Mouse (Mus musculus) forebrain, embryonic 14.5 days (tissue): ENCODE data around the gene Tspan15. TPM values are rescaled to one million over a fixed set of nuclear protein-coding genes. Genes with fewer than 3 reads are reported as not detected.

Experiments used
- ATAC-seq: fragments of 200-750 bp; cut with Nextera tagmentation; 2 replicates; pipeline ENCODE4 v1.8.0; 2017; ENCODE audit warnings: mild to moderate bottlenecking, moderate library complexity
- DNase-seq: peaks from one replicate; pipeline ENCODE4 v3.0.0-alpha.2; 2015; ENCODE audit warnings: low spot score
- H3K27ac ChIP-seq: fragments of 300-500 bp; sonication (generic); 2 replicates; pipeline ENCODE4 v1.5.1; 2014; ENCODE audit warnings: low read depth, mild to moderate bottlenecking, control low read depth, low read length, moderate library complexity
- H3K27me3 ChIP-seq: fragments of 300-500 bp; sonication (generic); replicated peaks from 2 replicates; pipeline ENCODE4 v1.6.1; 2014; ENCODE audit warnings: low read length, control low read depth, mixed read lengths; ENCODE audit not compliant: control insufficient read depth, insufficient read depth
- H3K36me3 ChIP-seq: fragments of 300-500 bp; sonication (generic); 2 replicates; pipeline ENCODE4 v1.6.1; 2014; ENCODE audit warnings: low read length, control low read depth; ENCODE audit not compliant: control insufficient read depth, insufficient read depth
- H3K4me1 ChIP-seq: fragments of 300-500 bp; sonication (generic); 2 replicates; pipeline ENCODE4 v1.6.1; 2014; ENCODE audit warnings: antibody characterized with exemption, low read length, control low read depth; ENCODE audit not compliant: control insufficient read depth, insufficient read depth
- H3K4me2 ChIP-seq: fragments of 300-500 bp; sonication (generic); 2 replicates; pipeline ENCODE4 v1.6.1; 2014; ENCODE audit warnings: mild to moderate bottlenecking, control low read depth, low read length
- H3K4me3 ChIP-seq: fragments of 300-500 bp; sonication (generic); 2 replicates; pipeline ENCODE4 v1.5.1; 2014; ENCODE audit warnings: low read depth, low read length, control low read depth
- H3K9ac ChIP-seq: fragments of 300-500 bp; sonication (generic); 2 replicates; pipeline ENCODE4 v1.6.1; 2014; ENCODE audit warnings: mild to moderate bottlenecking, low read length, control low read depth, moderate library complexity
- H3K9me3 ChIP-seq: fragments of 300-500 bp; sonication (generic); replicated peaks from 2 replicates; pipeline ENCODE4 v1.6.1; 2016; ENCODE audit warnings: low read length, control low read depth, mixed read lengths; ENCODE audit not compliant: control insufficient read depth
- WGBS: fragments of 180-500 bp; shearing (Covaris S2); extraction: QIAGEN DNeasy Blood & Tissue Kit; methylation state at CpG from one replicate; pipeline ENCODE4 v1.1.7; 2014; 5-methylcytosine and 5-hydroxymethylcytosine counted together
- microRNA-seq: library from miRNA; unstranded; fragments of <30 nt; microRNA quantifications from one replicate; pipeline ENCODE4, GENCODE M21; 2016
- polyA plus RNA-seq: library from polyadenylated mRNA; unstranded; fragments of >200 nt; fragmentation: Nextera tagmentation; extraction: Ambion mirVana; gene quantifications from 2 replicates; pipeline ENCODE4 v1.2.1, GENCODE M21; 2014

Gene Tspan15
- polyA plus RNA-seq, 1 experiment from 2014 or later, result 13.7 TPM

DNA sequence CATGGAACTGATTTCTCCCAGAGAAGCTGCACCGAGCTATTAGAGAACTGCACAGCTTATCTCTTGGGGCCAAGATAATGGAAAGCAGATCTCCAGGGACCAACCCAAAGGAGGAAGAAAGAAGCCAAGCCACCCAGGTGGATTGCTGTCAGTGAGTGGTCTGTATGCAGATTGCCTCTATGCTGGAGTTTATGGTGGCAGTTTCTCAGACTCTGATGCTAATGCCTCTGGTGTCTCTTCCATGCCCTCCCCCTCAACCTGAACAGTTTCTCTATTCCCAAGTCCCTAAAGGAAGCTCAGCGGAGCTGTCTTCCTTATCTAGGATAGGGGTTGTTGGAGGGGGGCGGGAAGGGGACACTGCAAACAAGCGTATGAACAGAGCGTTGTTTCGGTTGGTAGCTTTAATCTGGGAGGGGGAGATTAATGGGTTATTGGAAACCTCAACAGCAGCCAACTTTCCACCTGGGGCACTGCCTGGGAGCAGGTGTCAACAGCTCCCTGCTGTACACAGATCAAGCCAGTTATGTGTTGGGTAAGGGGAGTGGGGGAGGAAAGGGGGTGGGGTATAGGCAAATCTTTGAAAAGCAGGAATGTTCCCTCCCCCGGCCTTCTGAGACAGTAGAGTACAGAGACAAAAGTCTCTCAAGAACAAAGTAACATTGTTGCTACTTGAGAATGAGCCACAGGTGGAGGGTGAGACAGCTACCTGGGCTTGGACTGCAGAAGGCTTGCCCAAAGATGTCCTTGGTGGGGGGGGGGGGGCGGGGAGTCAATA, 95.2 kb downstream of the Tspan15 start:
- 3% methylated on average over 7 of the region's 8 CpGs for WGBS
- Histone ChIP-seq H3K4me3 (no peak overlapping the region), H3K4me1 (no peaks in the 10 kb centered on the region), H3K27me3 (peaks cover 59% of the 10 kb centered on the region), H3K4me2 (no peak overlapping the region), H3K9me3 (no peaks in the 10 kb centered on the region), H3K36me3 (no peaks in the 10 kb centered on the region), H3K27ac (no peak overlapping the region), H3K9ac (no peak overlapping the region)
- no peak for ATAC-seq
- no peak for DNase-seq

Small RNA genes within 50 kb of the gene (microRNA-seq; reads per million reads assigned to microRNA genes)
- gene Mir7662, result 0.79 reads per million

Other genes with a start within 250 kb of the Tspan15 start
- 0.29 and 0.45 TPM in 2 replicates for gene Neurog3, start 98.2 kb downstream of the Tspan15 start, polyA plus RNA-seq
- 51.5 and 57.8 TPM in 2 replicates for gene Fam241b, start 87.3 kb downstream of the Tspan15 start, polyA plus RNA-seq
- gene Tacr2, start 21.2 kb upstream of the Tspan15 start, polyA plus RNA-seq, result not detected in 2 replicates
- gene Hk1, start 148.7 kb upstream of the Tspan15 start, polyA plus RNA-seq, result 31.0 and 48.9 TPM in 2 replicates
- 0.15 and 0.16 TPM in 2 replicates for gene Hkdc1, start 191.2 kb upstream of the Tspan15 start, polyA plus RNA-seq
- gene 4930507D05Rik, start 218.2 kb upstream of the Tspan15 start, polyA plus RNA-seq, result 1.1 and 1.4 TPM in 2 replicates
- gene Supv3l1, start 218.5 kb upstream of the Tspan15 start, polyA plus RNA-seq, result 22.3 and 22.6 TPM in 2 replicates